Mouse (Mus musculus): ENCODE data around the gene Ppp1r14b. TPM values are rescaled to one million over a fixed set of nuclear protein-coding genes. Genes with fewer than 3 reads are reported as not detected.

Gene Ppp1r14b
- 30.9 and 57.8 TPM in 2 replicates for total RNA-seq (2015; ENCODE audit: low replicate concordance)
- total RNA-seq (2017; ENCODE audit: low replicate concordance) = 17.8 and 41.6 TPM in 2 replicates

GRCm38 (mm10) chr19:6974211-6975205 lies at the start of gene Ppp1r14b:
Ppp1r14b (plus strand) TSS chr19:6974968.
- ATAC-seq (replicated peaks; ENCODE audit: low FRiP score, poor library complexity, severe bottlenecking) = peak; percentile 59

- no peak for ATAC-seq (replicated peaks; ENCODE audit: low FRiP score, poor library complexity, severe bottlenecking)
Observed at GRCm38 (mm10) chr19:6925307-6925573, 49.5 kb upstream of the Ppp1r14b start, which contains the start of gene Catsperz. Catsperz (minus strand) TSS chr19:6925380.

GRCm38 (mm10) chr19:6925611-6926329 lies 49.0 kb upstream of the Ppp1r14b start:
- no peak for ATAC-seq (replicated peaks; ENCODE audit: low FRiP score, poor library complexity, severe bottlenecking)

- no peak for ATAC-seq (replicated peaks; ENCODE audit: low FRiP score, poor library complexity, severe bottlenecking)
Observed at GRCm38 (mm10) chr19:6926559-6927255, 48.1 kb upstream of the Ppp1r14b start.

- ATAC-seq (replicated peaks; ENCODE audit: low FRiP score, poor library complexity, severe bottlenecking) = no peak
Observed at GRCm38 (mm10) chr19:6928080-6928479, 46.7 kb upstream of the Ppp1r14b start.

GRCm38 (mm10) chr19:6931002-6931401 lies 43.8 kb upstream of the Ppp1r14b start:
- no peak for ATAC-seq (replicated peaks; ENCODE audit: low FRiP score, poor library complexity, severe bottlenecking)

- ATAC-seq (replicated peaks; ENCODE audit: low FRiP score, poor library complexity, severe bottlenecking) = no peak
Observed at GRCm38 (mm10) chr19:6932018-6932417, 42.8 kb upstream of the Ppp1r14b start.

GRCm38 (mm10) chr19:6933102-6933435 lies 41.7 kb upstream of the Ppp1r14b start:
- no peak for ATAC-seq (replicated peaks; ENCODE audit: low FRiP score, poor library complexity, severe bottlenecking)

- no peak for ATAC-seq (replicated peaks; ENCODE audit: low FRiP score, poor library complexity, severe bottlenecking)
Observed at GRCm38 (mm10) chr19:6933436-6934194, 41.2 kb upstream of the Ppp1r14b start.

GRCm38 (mm10) chr19:6934195-6934977 lies 40.4 kb upstream of the Ppp1r14b start, which contains the start of gene Kcnk4:
Kcnk4 (minus strand) TSS chr19:6934515.
- ATAC-seq (replicated peaks; ENCODE audit: low FRiP score, poor library complexity, severe bottlenecking) = no peak

- 0 out of 2 replicates have a peak, but pooled peaks have one; percentile 34 for ATAC-seq (replicated peaks; ENCODE audit: low FRiP score, poor library complexity, severe bottlenecking)
Observed at GRCm38 (mm10) chr19:6936299-6936698, 38.5 kb upstream of the Ppp1r14b start.

- ATAC-seq (replicated peaks; ENCODE audit: low FRiP score, poor library complexity, severe bottlenecking) = no peak
Observed at GRCm38 (mm10) chr19:6937541-6938465, 37.0 kb upstream of the Ppp1r14b start.

GRCm38 (mm10) chr19:6939106-6940002 lies 35.4 kb upstream of the Ppp1r14b start:
- ATAC-seq (replicated peaks; ENCODE audit: low FRiP score, poor library complexity, severe bottlenecking) = no peak

GRCm38 (mm10) chr19:6940396-6941351 lies 34.1 kb upstream of the Ppp1r14b start:
- ATAC-seq (replicated peaks; ENCODE audit: low FRiP score, poor library complexity, severe bottlenecking) = no peak

- ATAC-seq (replicated peaks; ENCODE audit: low FRiP score, poor library complexity, severe bottlenecking) = peak; percentile 73
Observed at GRCm38 (mm10) chr19:6941372-6942248, 33.2 kb upstream of the Ppp1r14b start, which contains the start of gene Bad. Bad (plus strand) TSS chr19:6941861.
